Mouse (Mus musculus): Measurements from ENCODE around the gene Snn. TPM values are rescaled to one million over a fixed set of nuclear protein-coding genes. Genes with fewer than 3 reads are reported as not detected.
"Not testable (repeated sequence)": the region's sequence is repeated elsewhere in the genome, so short reads cannot be mapped to it uniquely, and the experiment has no call there.

Snn gene
- polyA plus RNA-seq (2016; fragmentation: Nextera tagmentation; extraction: Ambion mirVana), result 63.2 and 63.4 TPM in 2 replicates

- ATAC-seq (ENCODE audit: insufficient number of reproducible peaks, insufficient read depth, low FRiP score, low TSS enrichment), result no peak
- no peak within 1 kb of the TSS for H3K4me3 ChIP-seq
- 84% methylated on average over 4 of the region's 4 CpGs for whole genome bisulfite sequencing
- no peak within 1 kb of the TSS for H3K4me2 ChIP-seq (replicated peaks)
- H3K9ac ChIP-seq, result no peak within 1 kb of the TSS
- H3K27me3 ChIP-seq, result no peaks in the 10 kb centered on the region
- no peak within 1 kb of the TSS for H3K27ac ChIP-seq
- no peaks in the 10 kb centered on the region for H3K36me3 ChIP-seq
- H3K9me3 ChIP-seq, result no peaks in the 10 kb centered on the region
- H3K4me1 ChIP-seq, result peaks cover 22% of the 10 kb centered on the region
Observed at GRCm38 (mm10) chr16:11060645-11061044, at the start of gene Snn. Gene Snn (plus strand): TSS chr16:11060945.

- ATAC-seq (ENCODE audit: insufficient number of reproducible peaks, insufficient read depth, low FRiP score, low TSS enrichment), result no peak
- no peaks in the 10 kb centered on the region for H3K36me3 ChIP-seq
- H3K4me1 ChIP-seq, result peaks cover 31% of the 10 kb centered on the region
- no peak overlapping the region for H3K9ac ChIP-seq
- no peaks in the 10 kb centered on the region for H3K9me3 ChIP-seq
- H3K27me3 ChIP-seq, result no peaks in the 10 kb centered on the region
- 65% methylated on average over 2 of the region's 2 CpGs for WGBS
- H3K27ac ChIP-seq, result no peak overlapping the region
- H3K4me2 ChIP-seq (replicated peaks), result no peak overlapping the region
- no peak overlapping the region for H3K4me3 ChIP-seq
Observed at GRCm38 (mm10) chr16:11011206-11011605, 49.5 kb upstream of the Snn start.

GRCm38 (mm10) chr16:11011939-11012338, 48.8 kb upstream of the Snn start:
- WGBS, result 86% methylated on average over 4 of the region's 4 CpGs

GRCm38 (mm10) chr16:11012571-11013463, 47.9 kb upstream of the Snn start:
- Histone ChIP-seq H3K4me2 (replicated peaks) (0 out of 2 replicates have a peak overlapping the region, but pooled peaks have one; percentile 5), H3K36me3 (no peaks in the 10 kb centered on the region), H3K9ac (0 out of 2 replicates have a peak overlapping the region, but pooled peaks have one; percentile 7), H3K4me1 (peaks cover 31% of the 10 kb centered on the region), H3K9me3 (no peaks in the 10 kb centered on the region), H3K27me3 (no peaks in the 10 kb centered on the region), H3K4me3 (no peak overlapping the region), H3K27ac (peak overlapping the region; percentile 66)
- WGBS, result 47% methylated on average over 11 of the region's 11 CpGs
- no peak for ATAC-seq (ENCODE audit: insufficient number of reproducible peaks, insufficient read depth, low FRiP score, low TSS enrichment)

More at GRCm38 (mm10) chr16:11011939-11012338, 48.8 kb upstream of the Snn start:
- Histone ChIP-seq H3K36me3 (no peaks in the 10 kb centered on the region), H3K27ac (peak overlapping the region; percentile 66), H3K4me1 (peaks cover 31% of the 10 kb centered on the region), H3K9ac (no peak overlapping the region), H3K4me2 (replicated peaks) (no peak overlapping the region), H3K27me3 (no peaks in the 10 kb centered on the region), H3K4me3 (no peak overlapping the region), H3K9me3 (no peaks in the 10 kb centered on the region)
- ATAC-seq (ENCODE audit: insufficient number of reproducible peaks, insufficient read depth, low FRiP score, low TSS enrichment), result no peak

GRCm38 (mm10) chr16:11013464-11014147, 47.1 kb upstream of the Snn start:
- 86% methylated on average over 12 of the region's 19 CpGs for WGBS

GRCm38 (mm10) chr16:11014407-11014806, 46.3 kb upstream of the Snn start:
- Histone ChIP-seq H3K36me3 (no peaks in the 10 kb centered on the region), H3K4me1 (peaks cover 21% of the 10 kb centered on the region), H3K27ac (no peak overlapping the region), H3K9ac (no peak overlapping the region), H3K9me3 (no peaks in the 10 kb centered on the region), H3K4me2 (replicated peaks) (no peak overlapping the region), H3K4me3 (no peak overlapping the region), H3K27me3 (no peaks in the 10 kb centered on the region)
- ATAC-seq (ENCODE audit: insufficient number of reproducible peaks, insufficient read depth, low FRiP score, low TSS enrichment), result no peak
- 74% methylated on average over 3 of the region's 3 CpGs for WGBS

More at GRCm38 (mm10) chr16:11013464-11014147, 47.1 kb upstream of the Snn start:
- not testable (repeated sequence) for H3K27me3 ChIP-seq; H3K9me3 ChIP-seq; H3K27ac ChIP-seq; H3K4me2 ChIP-seq (replicated peaks); H3K9ac ChIP-seq; H3K36me3 ChIP-seq; H3K4me3 ChIP-seq; ATAC-seq (ENCODE audit: insufficient number of reproducible peaks, insufficient read depth, low FRiP score, low TSS enrichment)
- peaks cover 27% of the 10 kb centered on the region for H3K4me1 ChIP-seq

- Histone ChIP-seq H3K4me3 (no peak overlapping the region), H3K27me3 (no peaks in the 10 kb centered on the region), H3K4me2 (replicated peaks) (no peak overlapping the region), H3K36me3 (no peaks in the 10 kb centered on the region), H3K9me3 (no peaks in the 10 kb centered on the region), H3K27ac (no peak overlapping the region), H3K9ac (no peak overlapping the region), H3K4me1 (peaks cover 18% of the 10 kb centered on the region)
- WGBS, result 78% methylated on average over 4 of the region's 4 CpGs
- ATAC-seq (ENCODE audit: insufficient number of reproducible peaks, insufficient read depth, low FRiP score, low TSS enrichment), result no peak
Observed at GRCm38 (mm10) chr16:11016353-11016752, 44.4 kb upstream of the Snn start.

GRCm38 (mm10) chr16:11017807-11018595, 42.7 kb upstream of the Snn start:
- no peak overlapping the region for H3K4me3 ChIP-seq
- WGBS, result 52% methylated on average over 11 of the region's 11 CpGs
- no peaks in the 10 kb centered on the region for H3K27me3 ChIP-seq
- no peak for ATAC-seq (ENCODE audit: insufficient number of reproducible peaks, insufficient read depth, low FRiP score, low TSS enrichment)
- H3K9me3 ChIP-seq, result no peaks in the 10 kb centered on the region
- no peak overlapping the region for H3K9ac ChIP-seq
- H3K27ac ChIP-seq, result no peak overlapping the region
- H3K36me3 ChIP-seq, result no peaks in the 10 kb centered on the region
- peaks cover 20% of the 10 kb centered on the region for H3K4me1 ChIP-seq
- no peak overlapping the region for H3K4me2 ChIP-seq (replicated peaks)

GRCm38 (mm10) chr16:11021403-11022112, 39.2 kb upstream of the Snn start:
- H3K4me3 ChIP-seq, result no peak overlapping the region
- H3K9me3 ChIP-seq, result no peaks in the 10 kb centered on the region
- H3K9ac ChIP-seq, result no peak overlapping the region
- no peaks in the 10 kb centered on the region for H3K27me3 ChIP-seq
- no peak overlapping the region for H3K4me2 ChIP-seq (replicated peaks)
- peak; percentile 78; the same call in 1 of the 2 replicates for ATAC-seq (ENCODE audit: insufficient number of reproducible peaks, insufficient read depth, low FRiP score, low TSS enrichment)
- peak overlapping the region; percentile 46; the same call in 1 of the 2 replicates for H3K27ac ChIP-seq
- WGBS, result 52% methylated on average over 3 of the region's 3 CpGs
- H3K4me1 ChIP-seq, result peaks cover 18% of the 10 kb centered on the region
- no peaks in the 10 kb centered on the region for H3K36me3 ChIP-seq

GRCm38 (mm10) chr16:11022113-11022489, 38.6 kb upstream of the Snn start:
- H3K4me1 ChIP-seq, result peaks cover 18% of the 10 kb centered on the region
- no peak overlapping the region for H3K27ac ChIP-seq
- no peak overlapping the region for H3K9ac ChIP-seq
- H3K36me3 ChIP-seq, result no peaks in the 10 kb centered on the region
- no peak overlapping the region for H3K4me2 ChIP-seq (replicated peaks)
- ATAC-seq (ENCODE audit: insufficient number of reproducible peaks, insufficient read depth, low FRiP score, low TSS enrichment), result no peak
- no peaks in the 10 kb centered on the region for H3K27me3 ChIP-seq
- 84% methylated on average over 4 of the region's 4 CpGs for WGBS
- no peak overlapping the region for H3K4me3 ChIP-seq
- no peaks in the 10 kb centered on the region for H3K9me3 ChIP-seq

- Histone ChIP-seq H3K9ac (no peak overlapping the region), H3K4me2 (replicated peaks) (no peak overlapping the region), H3K27me3 (no peaks in the 10 kb centered on the region), H3K36me3 (no peaks in the 10 kb centered on the region), H3K27ac (no peak overlapping the region), H3K4me1 (peaks cover 9% of the 10 kb centered on the region), H3K4me3 (no peak overlapping the region), H3K9me3 (no peaks in the 10 kb centered on the region)
- WGBS, result 88% methylated on average over 5 of the region's 5 CpGs
- no peak for ATAC-seq (ENCODE audit: insufficient number of reproducible peaks, insufficient read depth, low FRiP score, low TSS enrichment)
Observed at GRCm38 (mm10) chr16:11023618-11024017, 37.1 kb upstream of the Snn start.

All from embryonic facial prominence, embryonic 12.5 days (tissue).